Mouse (Mus musculus): ENCODE results near the gene Erich3. TPM values are rescaled to one million over a fixed set of nuclear protein-coding genes. Genes with fewer than 3 reads are reported as not detected.

The Erich3 gene
- polyA plus RNA-seq, 1 experiment from 2014 or later, result 1.6 TPM

DNA sequence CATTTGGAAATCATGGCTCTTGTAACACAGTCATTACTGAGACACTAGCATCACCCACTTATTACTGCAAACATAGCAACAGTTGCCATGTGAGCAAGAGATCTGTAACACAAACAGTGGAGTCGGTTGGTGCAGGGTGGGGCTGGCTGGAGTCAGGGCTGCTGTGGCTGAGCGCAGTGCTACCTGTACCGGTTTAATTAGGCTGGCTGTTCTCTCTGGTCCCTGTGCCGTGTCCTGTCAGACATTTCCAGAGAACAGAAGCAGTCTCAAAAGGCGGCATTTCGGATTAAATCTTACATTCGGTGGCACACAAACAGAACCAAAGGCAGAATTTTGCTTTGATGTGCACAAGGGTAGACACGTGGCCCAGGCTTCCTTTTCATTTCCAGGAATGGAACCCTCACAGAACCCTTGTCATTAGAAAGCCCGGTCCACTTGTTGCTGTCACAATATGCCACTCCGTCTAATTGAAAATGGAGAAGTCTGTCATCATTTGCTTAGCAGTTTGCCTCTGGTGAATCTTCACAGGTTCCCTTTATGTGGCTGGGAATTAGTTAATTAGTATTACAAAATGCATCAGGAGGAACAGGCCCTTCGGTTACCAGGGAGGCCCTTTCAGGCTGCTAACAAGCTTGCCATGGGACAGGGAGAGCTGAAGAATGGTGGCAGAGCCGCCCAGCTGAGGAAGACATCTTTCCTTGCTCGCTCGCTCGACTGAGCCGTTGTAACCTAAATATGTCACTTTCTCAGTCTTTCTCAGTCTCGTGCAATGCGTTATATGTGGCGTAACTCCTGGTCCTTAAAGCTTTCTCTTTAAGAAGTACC, 153.4 kb downstream of the Erich3 start:
- H3K27ac ChIP-seq, result peak overlapping the region; percentile 69
- peak overlapping the region; percentile 49 for H3K4me2 ChIP-seq
- peak overlapping the region; percentile 59 for H3K9ac ChIP-seq
- peak overlapping the region; percentile 23 for H3K4me3 ChIP-seq
- H3K36me3 ChIP-seq, result no peaks in the 10 kb centered on the region
- WGBS, result 35% methylated on average over 19 of the region's 19 CpGs
- H3K27me3 ChIP-seq, result no peaks in the 10 kb centered on the region
- peaks cover 23% of the 10 kb centered on the region for H3K4me1 ChIP-seq (replicated peaks)
- ATAC-seq (ENCODE audit: low FRiP score), result peak; percentile 81
- no peaks in the 10 kb centered on the region for H3K9me3 ChIP-seq

Other genes with a start within 250 kb of the Erich3 start
- gene Cryz, start 67.1 kb upstream of the Erich3 start, polyA plus RNA-seq (2015; fragmentation: Nextera tagmentation; extraction: Ambion mirVana), result 10.0 and 12.6 TPM in 2 replicates
- 10.3 and 13.5 TPM in 2 replicates for gene Tyw3, start 66.8 kb upstream of the Erich3 start, polyA plus RNA-seq (2015; fragmentation: Nextera tagmentation; extraction: Ambion mirVana)

Measured in hindbrain, embryonic 13.5 days (tissue).